Mouse (Mus musculus) leukemia stem cell, adult 10-12 weeks (primary cell): ENCODE measurements around the gene Asgr2. TPM values are rescaled to one million over a fixed set of nuclear protein-coding genes. Genes with fewer than 3 reads are reported as not detected.

Experiments
- polyA plus RNA-seq: library from polyadenylated mRNA; stranded (reverse); fragments of >175 nt; gene quantifications from 2 replicates; pipeline ENCODE4 v1.2.3, GENCODE M21; 2012; ENCODE audit warnings: low replicate concordance

The Asgr2 gene
- polyA plus RNA-seq: not detected in 2 replicates

DNA sequence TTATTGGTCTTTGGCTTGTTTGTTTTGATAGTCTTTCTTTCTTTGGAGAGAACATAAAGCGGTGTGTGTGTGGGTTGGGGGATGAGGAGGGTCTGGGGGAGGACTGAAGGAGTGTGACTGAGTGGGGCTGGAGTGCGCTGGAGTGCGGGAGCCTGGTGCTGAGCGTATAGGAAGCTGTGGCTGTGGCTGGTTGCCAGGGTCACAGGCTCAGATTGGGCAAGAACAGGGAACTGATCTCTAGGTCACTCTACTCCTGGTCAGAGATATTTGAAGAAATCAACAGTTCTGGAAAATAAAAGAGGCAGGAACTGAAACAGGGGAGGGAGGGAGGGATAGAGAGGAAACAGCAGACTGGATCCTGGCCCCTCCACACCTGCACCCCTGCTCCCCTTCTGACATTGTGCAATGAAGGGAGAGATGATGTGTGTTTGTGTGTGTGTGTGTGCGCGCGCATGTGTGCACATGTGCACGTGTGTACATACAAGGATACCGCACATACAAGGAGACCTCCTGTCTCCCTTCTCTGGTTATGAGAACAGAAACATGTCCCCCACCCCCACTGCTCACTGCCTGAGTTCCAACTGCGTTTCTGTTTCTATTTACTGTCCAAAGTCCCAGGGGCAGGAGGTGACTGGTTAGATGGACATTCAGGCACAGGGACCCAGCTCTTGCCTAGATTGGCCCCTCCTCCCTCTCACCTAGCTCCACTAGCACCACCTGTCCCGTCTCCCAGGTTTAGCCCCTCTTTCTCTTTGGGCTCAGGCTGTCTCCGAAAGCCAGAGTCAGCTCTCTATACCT is at the start of gene Asgr2:
Asgr2 (plus strand) TSS at position 659 of the 798 bp plus-strand sequence.

GRCm38 (mm10) chr11:70053898-70054570 is 38.4 kb upstream of the Asgr2 start, which contains the start of gene Asgr1:
Gene Asgr1 (plus strand): TSS chr11:70054085.

DNA sequence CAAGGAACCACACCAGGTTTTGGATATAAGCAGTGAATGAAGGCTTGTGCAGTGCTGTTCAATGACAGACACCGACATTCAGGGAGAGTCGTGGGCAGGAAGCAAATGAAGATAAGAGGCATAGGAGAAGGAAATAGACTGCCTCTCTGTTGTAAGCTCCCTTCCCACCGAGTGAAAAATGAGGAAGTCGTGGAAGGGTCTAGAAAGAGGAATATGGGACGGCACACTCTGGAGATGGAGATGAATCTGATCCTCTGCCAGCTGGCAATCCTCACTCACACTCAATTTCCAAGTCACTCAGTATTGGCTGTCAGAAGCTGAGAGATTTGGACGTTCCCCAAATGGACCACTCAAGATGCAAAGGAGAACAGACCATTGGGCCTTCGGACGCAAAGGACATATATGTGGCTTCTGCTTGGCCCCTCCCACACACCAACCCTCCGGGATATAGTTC is 37.5 kb downstream of the Asgr2 start, which contains the start of gene Mgl2:
Mgl2 (plus strand) TSS at position 404 of the 454 bp plus-strand sequence.

Other genes starting within 250 kb of the Asgr2 start
- gene Plscr3, start 246.3 kb upstream of the Asgr2 start, polyA plus RNA-seq: 64.9 and 78.2 TPM in 2 replicates
- gene Tnk1, start 233.9 kb upstream of the Asgr2 start, polyA plus RNA-seq: 2.0 and 2.3 TPM in 2 replicates
- gene Tmem95, start 214.6 kb upstream of the Asgr2 start, polyA plus RNA-seq: not detected in 2 replicates
- 1.4 and 2.2 TPM in 2 replicates for gene Kctd11, start 211.2 kb upstream of the Asgr2 start, polyA plus RNA-seq
- 28.9 and 53.7 TPM in 2 replicates for gene Acap1, start 197.1 kb upstream of the Asgr2 start, polyA plus RNA-seq
- gene 2810408A11Rik, start 191.7 kb upstream of the Asgr2 start, polyA plus RNA-seq: 0.18 and 0.33 TPM in 2 replicates
- gene Neurl4, start 191.6 kb upstream of the Asgr2 start, polyA plus RNA-seq: 131 and 182 TPM in 2 replicates
- 157 and 339 TPM in 2 replicates for gene Gps2, start 178.8 kb upstream of the Asgr2 start, polyA plus RNA-seq
- 1,855 and 2,103 TPM in 2 replicates for gene Eif5a, start 170.7 kb upstream of the Asgr2 start, polyA plus RNA-seq
- gene Ybx2, start 156.8 kb upstream of the Asgr2 start, polyA plus RNA-seq: 0.99 TPM in 1 of 2 replicates, not detected in the other
- 2.4 and 14.7 TPM in 2 replicates for gene Slc2a4, start 144.5 kb upstream of the Asgr2 start, polyA plus RNA-seq
- 0.62 TPM in 1 of 2 replicates, not detected in the other for gene Cldn7, start 127.9 kb upstream of the Asgr2 start, polyA plus RNA-seq
- 151 and 407 TPM in 2 replicates for gene Ctdnep1, start 111.5 kb upstream of the Asgr2 start, polyA plus RNA-seq
- 7.0 and 11.8 TPM in 2 replicates for gene Elp5, start 110.1 kb upstream of the Asgr2 start, polyA plus RNA-seq
- gene Gabarap, start 101.5 kb upstream of the Asgr2 start, polyA plus RNA-seq: 126 and 157 TPM in 2 replicates
- 43.8 and 51.3 TPM in 2 replicates for gene Phf23, start 96.9 kb upstream of the Asgr2 start, polyA plus RNA-seq
- 32.3 and 38.3 TPM in 2 replicates for gene Dvl2, start 92.0 kb upstream of the Asgr2 start, polyA plus RNA-seq
- 24.5 and 26.3 TPM in 2 replicates for gene Acadvl, start 77.2 kb upstream of the Asgr2 start, polyA plus RNA-seq
- gene Dlg4, start 75.7 kb upstream of the Asgr2 start, polyA plus RNA-seq: 4.8 and 5.4 TPM in 2 replicates
- gene Asgr1, start 38.6 kb upstream of the Asgr2 start, polyA plus RNA-seq: not detected in 2 replicates
- gene Mgl2, start 37.7 kb downstream of the Asgr2 start, polyA plus RNA-seq: not detected in 2 replicates
- gene Clec10a, start 63.6 kb downstream of the Asgr2 start, polyA plus RNA-seq: 1.8 TPM in 1 of 2 replicates, not detected in the other
- gene Slc16a11, start 120.1 kb downstream of the Asgr2 start, polyA plus RNA-seq: 0.42 TPM in 1 of 2 replicates, not detected in the other
- 3.8 and 9.0 TPM in 2 replicates for gene Slc16a13, start 128.4 kb downstream of the Asgr2 start, polyA plus RNA-seq
- 1.2 and 1.5 TPM in 2 replicates for gene Bcl6b, start 137.2 kb downstream of the Asgr2 start, polyA plus RNA-seq
- 33.6 and 74.0 TPM in 2 replicates for gene 0610010K14Rik, start 145.3 kb downstream of the Asgr2 start, polyA plus RNA-seq
- 2.5 and 3.1 TPM in 2 replicates for gene Gm21988, start 147.2 kb downstream of the Asgr2 start, polyA plus RNA-seq
- 27.1 and 102 TPM in 2 replicates for gene Rnasek, start 147.2 kb downstream of the Asgr2 start, polyA plus RNA-seq
- 0.75 TPM in 1 of 2 replicates, not detected in the other for gene Alox12, start 162.7 kb downstream of the Asgr2 start, polyA plus RNA-seq
- not detected in 2 replicates for gene Alox12e, start 230.0 kb downstream of the Asgr2 start, polyA plus RNA-seq